Mouse (Mus musculus) stomach, embryonic 14.5 days (tissue): Measurements from ENCODE around the gene Tmed10. TPM values are rescaled to one million over a fixed set of nuclear protein-coding genes. Genes with fewer than 3 reads are reported as not detected.

Experiments used
- ATAC-seq: fragments of 200-750 bp; cut with Nextera tagmentation; 2 replicates; pipeline ENCODE4 v1.8.0; 2017; ENCODE audit warnings: low read depth, moderate TSS enrichment; ENCODE audit not compliant: insufficient number of reproducible peaks, insufficient read depth, low FRiP score
- H3K27ac ChIP-seq: fragments of 300-500 bp; sonication (generic); 2 replicates; pipeline ENCODE4 v1.5.1; 2014; ENCODE audit warnings: mild to moderate bottlenecking, low read length, moderate library complexity, mixed read lengths
- H3K27me3 ChIP-seq: fragments of 300-500 bp; sonication (generic); 2 replicates; pipeline ENCODE4 v1.6.1; 2014; ENCODE audit warnings: low read length, control low read depth, mixed read lengths; ENCODE audit not compliant: control insufficient read depth, insufficient read depth
- H3K36me3 ChIP-seq: fragments of 300-500 bp; sonication (generic); 2 replicates; pipeline ENCODE4 v1.6.1; 2014; ENCODE audit warnings: mild to moderate bottlenecking, control low read depth, low read length, moderate library complexity, mixed read lengths; ENCODE audit not compliant: control insufficient read depth, insufficient read depth
- H3K4me1 ChIP-seq: fragments of 300-500 bp; sonication (generic); 2 replicates; pipeline ENCODE4 v1.6.1; 2014; ENCODE audit warnings: low read length, control low read depth, mixed read lengths; ENCODE audit not compliant: control insufficient read depth, insufficient read depth
- H3K4me2 ChIP-seq: fragments of 300-500 bp; sonication (generic); replicated peaks from 2 replicates; pipeline ENCODE4 v1.6.1; 2014; ENCODE audit warnings: low read depth, low read length, control low read depth
- H3K4me3 ChIP-seq: fragments of 300-500 bp; sonication (generic); 2 replicates; pipeline ENCODE4 v1.5.1; 2014; ENCODE audit warnings: low read depth, low read length, control low read depth
- H3K9ac ChIP-seq: fragments of 300-500 bp; sonication (generic); replicated peaks from 2 replicates; pipeline ENCODE4 v1.6.1; 2014; ENCODE audit warnings: low read depth, mild to moderate bottlenecking, control low read depth, low read length, moderate library complexity, mixed read lengths
- H3K9me3 ChIP-seq: fragments of 300-500 bp; sonication (generic); 2 replicates; pipeline ENCODE4 v1.6.1; 2016; ENCODE audit warnings: low read depth, low read length, control low read depth; ENCODE audit not compliant: control insufficient read depth
- WGBS: fragments of 180-500 bp; shearing (Covaris S2); extraction: QIAGEN DNeasy Blood & Tissue Kit; methylation state at CpG from one replicate; pipeline ENCODE4 v1.1.7; 2014; 5-methylcytosine and 5-hydroxymethylcytosine counted together
- polyA plus RNA-seq: library from polyadenylated mRNA; unstranded; fragments of >200 nt; fragmentation: Nextera tagmentation; extraction: Ambion mirVana; gene quantifications from 2 replicates; pipeline ENCODE4 v1.2.1, GENCODE M21; 2014

The Tmed10 gene
- polyA plus RNA-seq: 386 and 405 TPM in 2 replicates

DNA sequence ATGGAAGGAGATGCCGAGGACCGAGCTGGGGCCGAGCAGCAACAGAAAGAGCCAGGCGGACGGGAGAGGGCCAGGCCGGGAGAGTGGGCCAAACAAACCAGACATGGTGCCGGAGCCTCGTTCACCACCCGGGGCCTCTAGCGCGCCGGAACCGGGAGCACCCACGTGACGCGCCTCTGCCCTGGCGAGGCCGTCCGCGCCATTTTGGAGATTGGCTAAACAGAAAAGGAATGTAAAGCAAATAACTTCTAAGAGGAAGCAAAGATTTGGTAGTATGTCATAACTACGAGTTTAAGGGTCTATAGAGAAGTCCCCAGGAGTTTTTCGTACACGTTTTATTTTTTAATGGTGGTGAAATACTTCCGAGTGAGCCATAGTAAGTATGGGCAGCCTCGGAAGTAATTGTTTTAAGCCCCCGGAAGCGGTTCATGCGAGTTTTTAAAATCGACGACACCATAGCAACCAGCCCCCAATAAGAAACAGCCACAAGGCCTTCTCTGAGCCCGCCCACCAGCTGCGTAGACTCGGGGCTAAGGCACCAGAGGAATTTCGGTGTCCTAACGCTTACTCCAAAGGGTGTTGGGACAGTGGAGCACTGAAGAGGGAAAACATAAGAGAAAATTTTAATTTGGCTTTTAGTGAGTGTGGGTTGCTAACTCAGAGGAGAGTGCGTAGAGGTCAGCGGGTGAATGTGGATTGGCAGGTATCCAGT, at the start of gene Tmed10:
Tmed10 (minus strand) TSS at position 287 of the 712 bp plus-strand sequence.
- Histone ChIP-seq H3K27me3 (no peaks in the 10 kb centered on the region), H3K36me3 (no peaks in the 10 kb centered on the region), H3K4me3 (peak within 1 kb of the TSS; percentile 87), H3K9me3 (no peaks in the 10 kb centered on the region), H3K27ac (peak within 1 kb of the TSS; percentile 88), H3K4me2 (peak within 1 kb of the TSS; percentile 82), H3K9ac (peak within 1 kb of the TSS; percentile 90), H3K4me1 (peaks cover 8% of the 10 kb centered on the region)
- peak; percentile 90 for ATAC-seq
- WGBS: under 1% methylated on average over 37 of the region's 37 CpGs

- Histone ChIP-seq H3K36me3 (no peaks in the 10 kb centered on the region), H3K4me1 (peaks cover 5% of the 10 kb centered on the region; the same call in 1 of the 2 replicates), H3K27ac (no peak overlapping the region), H3K4me3 (no peak overlapping the region), H3K4me2 (no peak overlapping the region), H3K27me3 (no peaks in the 10 kb centered on the region), H3K9ac (no peak overlapping the region), H3K9me3 (no peaks in the 10 kb centered on the region)
- ATAC-seq: no peak
- WGBS: 81% methylated on average over 11 of the region's 11 CpGs
These were observed 48.6 kb upstream of the Tmed10 start for GRCm38 (mm10) chr12:85423236-85423635.

GRCm38 (mm10) chr12:85422536-85422935, 47.9 kb upstream of the Tmed10 start:
- Histone ChIP-seq H3K9me3 (no peaks in the 10 kb centered on the region), H3K4me1 (peaks cover 5% of the 10 kb centered on the region; the same call in 1 of the 2 replicates), H3K36me3 (no peaks in the 10 kb centered on the region), H3K4me2 (no peak overlapping the region), H3K27me3 (no peaks in the 10 kb centered on the region), H3K27ac (no peak overlapping the region), H3K9ac (no peak overlapping the region), H3K4me3 (no peak overlapping the region)
- 61% methylated on average over 8 of the region's 8 CpGs for WGBS
- no peak for ATAC-seq

DNA sequence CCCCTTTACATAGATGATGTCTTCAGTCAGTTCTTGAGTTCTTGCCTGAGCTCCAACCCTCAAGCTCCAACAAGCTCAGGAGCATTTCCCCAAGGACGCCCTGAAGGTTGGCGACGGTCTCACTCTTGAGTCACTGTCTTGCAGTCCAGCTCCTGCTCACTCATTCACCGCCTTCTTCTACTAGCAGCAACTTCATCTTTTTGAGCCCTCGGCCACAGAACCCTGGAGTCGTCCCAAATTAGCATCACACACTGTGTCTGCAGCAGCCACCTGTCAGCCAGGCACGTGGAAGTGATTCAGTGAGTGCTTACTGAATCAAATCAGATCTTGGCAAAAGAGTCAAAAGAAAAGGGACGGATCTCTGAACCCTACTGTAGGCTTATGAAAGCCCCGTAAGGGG, 46.3 kb upstream of the Tmed10 start:
- H3K27me3 ChIP-seq: no peaks in the 10 kb centered on the region
- 76% methylated on average over 9 of the region's 9 CpGs for WGBS
- no peaks in the 10 kb centered on the region for H3K36me3 ChIP-seq
- no peak overlapping the region for H3K9ac ChIP-seq
- H3K4me1 ChIP-seq: peaks cover 1% of the 10 kb centered on the region; the same call in 1 of the 2 replicates
- H3K27ac ChIP-seq: no peak overlapping the region
- no peak overlapping the region for H3K4me3 ChIP-seq
- no peaks in the 10 kb centered on the region for H3K9me3 ChIP-seq
- ATAC-seq: no peak
- no peak overlapping the region for H3K4me2 ChIP-seq

GRCm38 (mm10) chr12:85417845-85418244, 43.2 kb upstream of the Tmed10 start:
- Histone ChIP-seq H3K4me3 (no peak overlapping the region), H3K27ac (no peak overlapping the region), H3K9ac (no peak overlapping the region), H3K27me3 (no peaks in the 10 kb centered on the region), H3K9me3 (no peaks in the 10 kb centered on the region), H3K36me3 (no peaks in the 10 kb centered on the region), H3K4me1 (no peaks in the 10 kb centered on the region), H3K4me2 (no peak overlapping the region)
- no peak for ATAC-seq
- WGBS: 77% methylated on average over 9 of the region's 9 CpGs

DNA sequence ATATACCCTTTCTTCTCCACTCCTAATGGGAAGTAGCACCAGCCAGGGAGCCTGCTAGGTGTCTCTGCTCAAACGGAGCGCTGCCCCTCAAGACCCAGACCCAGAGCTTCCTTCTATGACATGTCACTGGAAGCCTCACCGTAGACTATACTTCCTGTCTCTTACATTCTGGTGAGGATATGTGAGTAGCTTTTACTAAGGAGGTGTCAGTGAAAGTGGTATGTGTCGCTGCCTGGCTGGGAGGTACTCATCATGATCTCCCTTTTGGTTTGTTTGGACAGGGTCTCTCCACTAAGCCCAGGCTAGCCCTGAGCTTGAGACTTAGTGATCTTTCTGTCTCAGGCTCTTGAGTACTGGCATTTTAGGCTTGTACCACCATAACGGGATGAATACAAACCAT, 41.7 kb upstream of the Tmed10 start:
- no peaks in the 10 kb centered on the region for H3K36me3 ChIP-seq
- 86% methylated on average over 5 of the region's 5 CpGs for WGBS
- no peak overlapping the region for H3K9ac ChIP-seq
- H3K4me1 ChIP-seq: no peaks in the 10 kb centered on the region
- H3K4me2 ChIP-seq: no peak overlapping the region
- ATAC-seq: no peak
- no peak overlapping the region for H3K4me3 ChIP-seq
- no peak overlapping the region for H3K27ac ChIP-seq
- no peaks in the 10 kb centered on the region for H3K27me3 ChIP-seq
- no peaks in the 10 kb centered on the region for H3K9me3 ChIP-seq

DNA sequence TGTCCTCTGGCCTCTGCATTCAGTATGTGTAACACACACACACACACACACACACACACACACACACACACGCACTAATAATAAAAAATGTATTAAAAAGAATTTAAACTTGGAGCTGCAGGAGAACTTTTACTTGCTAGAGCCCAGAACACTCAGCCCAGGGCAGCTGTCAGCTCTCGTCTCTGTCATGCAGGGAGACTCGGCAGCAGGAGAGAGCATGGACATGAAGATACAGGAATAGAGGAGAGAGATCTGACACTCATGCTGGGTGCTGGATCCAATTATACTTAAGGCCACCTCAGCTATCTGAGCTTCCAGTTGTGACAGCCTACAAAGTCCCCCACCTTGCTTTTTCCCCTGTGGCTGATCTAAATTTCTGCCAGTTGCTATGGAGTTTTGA, 41.2 kb upstream of the Tmed10 start:
- Histone ChIP-seq H3K9me3 (no peaks in the 10 kb centered on the region), H3K4me2 (no peak overlapping the region), H3K27me3 (no peaks in the 10 kb centered on the region), H3K4me3 (no peak overlapping the region), H3K27ac (no peak overlapping the region), H3K36me3 (no peaks in the 10 kb centered on the region), H3K9ac (no peak overlapping the region), H3K4me1 (no peaks in the 10 kb centered on the region)
- no peak for ATAC-seq
- WGBS: 66% methylated on average over 3 of the region's 3 CpGs

DNA sequence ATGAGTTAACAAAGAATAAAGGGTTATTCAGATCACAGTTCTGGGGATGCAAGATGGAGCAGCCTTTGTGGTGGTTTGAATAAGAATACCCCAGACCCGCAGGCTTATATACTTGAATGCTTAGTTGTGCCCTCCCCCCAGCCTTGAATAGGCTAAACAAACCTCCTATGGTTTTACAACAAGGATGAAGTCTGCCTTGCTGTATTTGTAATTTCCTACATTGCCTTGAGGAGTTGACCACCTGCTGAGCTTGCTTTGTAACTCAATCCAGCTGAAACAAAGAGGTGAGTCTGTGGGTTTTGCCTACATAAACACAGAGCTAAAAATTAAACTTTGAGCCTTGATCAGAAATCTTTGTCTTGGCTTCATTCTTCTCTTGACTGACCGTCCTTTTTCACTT, 36.5 kb upstream of the Tmed10 start:
- ATAC-seq: no peak
- no peak overlapping the region for H3K27ac ChIP-seq
- WGBS: 62% methylated on average over 2 of the region's 2 CpGs
- no peaks in the 10 kb centered on the region for H3K9me3 ChIP-seq
- H3K27me3 ChIP-seq: no peaks in the 10 kb centered on the region
- H3K4me3 ChIP-seq: no peak overlapping the region
- H3K9ac ChIP-seq: no peak overlapping the region
- no peak overlapping the region for H3K4me2 ChIP-seq
- no peaks in the 10 kb centered on the region for H3K36me3 ChIP-seq
- no peaks in the 10 kb centered on the region for H3K4me1 ChIP-seq

- Histone ChIP-seq H3K9me3 (no peaks in the 10 kb centered on the region), H3K4me1 (no peaks in the 10 kb centered on the region), H3K27me3 (no peaks in the 10 kb centered on the region), H3K4me3 (no peak overlapping the region), H3K9ac (no peak overlapping the region), H3K27ac (no peak overlapping the region), H3K36me3 (no peaks in the 10 kb centered on the region), H3K4me2 (no peak overlapping the region)
- WGBS: 62% methylated on average over 4 of the region's 4 CpGs
- ATAC-seq: no peak
These were observed 23.3 kb upstream of the Tmed10 start for GRCm38 (mm10) chr12:85397960-85398272.
